Mouse (Mus musculus) adrenal gland, postnatal 14 days (tissue): ENCODE measurements around the gene 4930550C14Rik. TPM values are rescaled to one million over a fixed set of nuclear protein-coding genes. Genes with fewer than 3 reads are reported as not detected.

ENCODE experiments used
- DNase-seq: peaks from one replicate; pipeline ENCODE4 v3.0.0; 2021; ENCODE audit warnings: mixed read lengths
- microRNA-seq, 2 experiments: library from miRNA; unstranded; fragments of <30 nt; microRNA quantifications; one replicate each; pipeline ENCODE4 v1.2.0; 2021
- total RNA-seq: library from RNA; stranded (reverse); gene quantifications from 2 replicates; pipeline ENCODE4 v1.2.3, GENCODE M21; 2021

The 4930550C14Rik gene
- total RNA-seq, 1 experiment from 2014 or later, result 0.44 TPM

DNA sequence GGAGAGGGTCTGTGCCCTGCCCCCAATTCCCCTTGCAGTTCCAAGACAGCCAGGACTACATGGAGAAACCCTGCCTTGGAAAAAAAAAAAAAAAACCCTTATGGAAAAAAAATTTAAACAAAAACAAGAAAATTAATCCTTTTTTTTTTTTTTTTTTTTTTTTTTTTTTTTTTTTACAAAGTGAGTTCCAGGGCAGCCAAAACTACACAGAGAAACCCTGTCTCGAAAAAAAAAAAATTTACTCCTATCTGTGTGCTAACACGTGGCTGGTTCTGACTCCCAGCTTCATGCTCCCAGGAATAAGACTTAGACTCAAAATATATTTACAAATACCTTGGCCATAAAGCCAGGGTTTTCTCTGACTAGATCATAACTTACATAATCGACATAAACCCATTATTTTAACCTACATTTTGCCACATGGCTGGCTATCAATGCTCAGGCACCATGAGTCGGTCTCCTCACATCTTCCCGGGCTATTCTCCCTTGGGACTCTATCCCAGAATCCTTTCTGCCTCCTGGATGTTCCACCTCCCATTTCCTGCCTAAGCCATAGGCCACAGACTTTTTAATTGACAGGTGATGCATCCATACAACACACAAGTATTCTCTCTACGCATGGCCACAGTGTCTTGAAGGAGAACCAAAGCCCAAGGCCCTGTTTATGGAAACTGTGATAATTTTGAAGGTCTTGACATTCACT, 2.1 kb downstream of the 4930550C14Rik start:
- no peak for DNase-seq

DNA sequence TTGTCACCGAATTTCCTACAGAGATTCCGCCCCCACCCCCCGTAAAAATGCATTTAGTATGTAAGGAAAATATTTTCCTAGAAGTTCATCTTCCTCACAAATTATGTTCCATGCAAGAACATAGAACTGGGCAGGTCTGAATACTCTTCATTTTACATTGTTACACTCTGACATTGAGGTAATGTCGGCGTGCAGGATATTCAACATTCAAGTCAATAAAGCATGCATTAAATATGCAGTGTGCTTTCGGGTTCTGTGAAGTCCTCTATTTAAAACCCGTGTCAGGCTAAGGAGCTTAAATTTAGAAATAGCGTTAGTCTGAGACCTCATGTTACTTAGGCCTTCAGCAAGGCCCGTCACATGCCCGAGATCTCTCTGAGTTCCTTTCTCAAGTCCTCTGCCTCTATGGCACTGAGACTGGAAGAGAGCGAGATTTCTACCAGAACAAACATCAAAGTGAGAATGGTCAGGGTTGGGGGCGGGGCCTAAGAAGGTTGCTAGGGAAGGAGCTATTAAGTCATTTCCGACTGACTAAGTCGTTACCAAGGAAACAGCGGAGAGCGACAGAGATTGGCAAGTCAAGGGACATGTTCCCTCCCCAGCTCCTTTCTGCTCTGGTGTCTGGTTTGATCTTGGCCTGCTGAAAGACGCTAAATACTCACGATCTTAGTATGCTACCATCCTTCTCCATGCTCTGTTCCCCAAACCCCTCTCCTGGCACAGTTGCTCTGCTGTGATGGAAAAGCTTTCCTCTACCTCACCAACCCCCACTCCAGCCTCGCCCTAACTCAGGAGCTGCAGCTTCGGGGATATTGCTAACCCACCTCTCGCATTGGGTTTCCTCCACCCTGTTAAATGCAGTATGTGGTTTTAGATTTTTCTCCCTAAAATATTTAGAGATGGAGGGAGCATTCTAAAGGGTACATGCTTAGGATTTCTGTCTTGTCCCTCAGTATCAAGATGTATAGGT, 2.9 kb downstream of the 4930550C14Rik start:
- DNase-seq, result peak; percentile 93

DNA sequence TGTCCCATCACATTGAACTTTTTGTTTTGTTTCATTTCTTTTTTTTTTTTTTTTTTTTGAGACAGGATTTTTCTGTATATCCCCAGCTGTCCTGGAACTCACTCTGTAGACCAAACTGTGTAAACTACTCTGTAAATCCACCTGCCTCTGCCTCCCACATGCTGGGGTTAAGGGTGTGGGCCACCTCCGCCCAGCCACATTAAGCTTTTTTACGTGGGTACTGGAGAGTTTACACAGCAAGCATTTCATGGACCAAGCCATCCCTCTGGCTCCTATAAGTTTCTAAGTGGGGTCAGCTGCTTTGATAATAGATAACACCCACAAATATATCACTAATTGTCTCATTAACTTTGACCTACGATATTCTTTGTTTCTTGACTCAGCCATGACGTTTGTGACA, 6.4 kb downstream of the 4930550C14Rik start:
- no peak for DNase-seq

DNA sequence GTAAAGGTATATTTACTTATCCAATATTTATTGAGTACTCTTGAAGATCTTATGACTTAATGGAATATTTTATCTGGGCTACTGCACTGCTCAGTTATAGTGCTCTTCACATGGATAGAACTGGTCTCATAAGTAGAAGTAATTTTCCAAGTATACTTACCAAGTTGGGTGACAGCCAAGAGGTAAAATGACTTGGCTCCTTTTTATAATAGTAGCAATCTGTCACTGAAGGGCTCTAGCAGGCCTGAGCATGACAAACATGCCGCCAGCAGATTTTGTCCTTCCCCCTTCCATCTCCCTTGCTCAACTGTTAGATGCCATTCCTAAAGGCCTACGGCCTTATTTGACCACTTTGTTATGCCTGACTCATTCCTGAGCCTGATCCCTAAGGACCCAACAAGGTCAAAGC, 6.8 kb downstream of the 4930550C14Rik start:
- peak; percentile 44 for DNase-seq

DNA sequence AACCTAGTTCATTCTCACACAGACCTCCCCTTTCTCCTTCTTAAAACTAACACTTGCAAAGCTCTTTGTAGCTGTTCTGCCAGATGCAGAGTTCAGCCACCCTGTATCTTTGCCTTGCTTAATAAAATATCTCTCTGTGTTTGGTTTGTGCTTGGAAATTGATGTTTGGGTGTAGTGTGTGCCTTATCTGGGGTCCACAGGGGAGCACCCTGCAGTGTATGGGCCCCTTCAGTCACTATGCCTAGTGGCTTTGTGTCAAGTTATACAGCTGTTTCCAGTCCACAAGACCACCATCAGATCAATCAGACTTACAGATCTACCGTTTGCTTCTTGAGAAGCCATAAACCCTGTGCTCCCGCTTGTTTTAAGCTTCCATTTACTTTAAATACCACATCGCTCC, 7.3 kb downstream of the 4930550C14Rik start:
- no peak for DNase-seq

DNA sequence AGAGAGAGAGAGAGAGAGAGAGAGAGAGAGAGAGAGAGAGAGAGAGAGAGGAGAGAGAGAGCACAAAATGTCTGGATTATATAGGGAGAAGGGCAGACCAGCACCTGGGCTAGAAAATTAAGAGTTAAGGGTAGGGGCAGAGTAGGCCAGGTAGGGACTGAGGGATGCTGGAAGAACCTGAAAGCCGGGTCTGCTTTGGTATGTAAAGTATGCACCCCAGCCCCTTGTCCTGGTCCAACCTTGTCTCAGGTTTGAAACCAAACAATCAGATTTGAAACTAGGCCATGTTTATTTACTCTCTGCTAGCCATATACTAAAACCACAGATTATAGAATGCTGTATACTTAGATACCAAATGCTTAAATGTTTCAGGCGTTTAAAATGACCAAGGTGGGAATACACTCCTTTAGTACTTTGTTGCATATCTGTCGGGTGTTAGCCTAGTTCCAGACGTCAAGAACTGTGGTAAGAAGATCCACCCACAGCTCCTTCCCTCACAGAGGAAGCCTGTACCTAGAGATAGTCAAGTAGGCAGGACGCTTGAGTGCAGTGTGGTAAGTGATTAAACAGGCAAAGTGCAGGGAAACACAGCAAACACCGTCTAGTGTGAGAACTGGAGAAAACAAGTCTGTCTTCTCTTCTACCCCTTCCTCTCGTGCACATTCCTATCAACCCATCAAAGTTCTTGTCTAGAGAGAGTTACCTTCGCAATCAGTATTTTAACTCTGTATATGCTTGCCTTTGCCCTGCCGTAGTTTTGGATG, 20.2 kb downstream of the 4930550C14Rik start:
- DNase-seq, result no peak

DNA sequence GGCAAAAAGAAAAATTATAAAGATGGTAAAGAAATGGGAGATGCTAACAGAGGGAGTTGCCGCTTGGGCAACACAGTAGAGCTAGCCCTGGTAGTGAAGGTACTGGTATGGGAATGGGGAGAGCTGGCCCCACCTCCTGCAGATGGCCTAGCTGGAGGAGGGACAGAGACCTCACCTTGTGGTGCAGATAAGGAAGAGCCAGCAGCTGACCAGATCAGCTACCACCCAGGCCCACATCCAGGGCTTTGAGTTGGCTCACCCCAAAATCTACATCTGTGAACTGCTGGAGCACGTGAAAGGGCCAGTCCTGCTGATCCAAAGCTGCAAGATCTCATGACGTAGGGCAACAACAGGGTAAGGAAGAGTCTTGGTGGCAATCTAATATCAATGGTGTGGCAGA, 24.6 kb downstream of the 4930550C14Rik start:
- DNase-seq, result no peak

DNA sequence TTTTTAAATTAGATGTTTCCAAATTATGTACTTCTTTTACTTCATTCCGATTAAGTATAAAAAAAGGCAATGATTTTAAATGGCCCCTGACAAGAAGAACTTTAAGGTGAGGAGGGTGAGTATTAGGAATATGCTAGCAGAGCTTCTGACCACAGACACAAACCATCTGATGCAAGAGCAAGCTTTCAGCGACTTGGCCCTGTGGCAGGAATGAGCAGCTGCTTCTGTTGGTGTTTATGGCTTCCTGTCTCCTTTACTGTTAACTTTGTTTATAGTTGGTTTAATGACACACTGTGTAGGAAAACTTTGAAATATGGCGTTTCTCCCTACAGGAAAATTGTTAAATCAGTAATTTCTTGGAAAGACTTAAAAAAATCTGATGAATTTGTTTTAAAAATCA, 25.5 kb downstream of the 4930550C14Rik start:
- DNase-seq, result no peak

DNA sequence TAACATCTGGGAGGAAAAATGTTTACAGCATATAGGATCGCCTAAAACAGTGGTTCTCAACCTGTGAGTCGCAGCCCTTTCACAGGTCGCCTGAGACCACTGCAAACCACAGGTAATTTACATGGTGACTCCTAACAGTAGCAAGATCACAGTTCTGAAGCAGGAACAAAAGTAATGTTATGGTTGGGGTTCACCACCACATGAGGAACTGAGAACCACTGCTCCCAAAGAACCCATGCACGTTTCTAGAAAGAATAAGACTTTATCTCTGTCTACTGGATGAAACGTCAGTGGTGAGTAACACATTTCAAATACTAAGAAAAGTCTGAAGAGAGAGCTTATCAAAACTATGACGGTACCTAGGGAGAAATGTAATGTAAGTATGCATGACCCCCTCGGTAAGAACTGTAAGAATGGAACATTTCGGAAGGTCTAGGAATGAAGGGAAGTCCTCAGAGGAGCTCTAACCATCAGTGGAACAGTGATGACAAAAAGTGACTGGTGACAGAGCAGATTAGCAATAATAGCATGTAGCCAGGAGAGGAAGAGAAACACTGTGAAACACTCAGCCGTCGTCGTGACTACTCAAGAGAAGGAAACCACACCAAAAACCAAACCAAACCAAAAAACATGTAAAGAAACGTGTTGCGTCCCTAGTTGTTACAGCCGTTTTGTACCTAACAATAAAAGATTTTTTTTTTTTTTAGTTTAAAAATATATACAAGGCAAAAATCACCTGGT, 33.9 kb downstream of the 4930550C14Rik start:
- no peak for DNase-seq

DNA sequence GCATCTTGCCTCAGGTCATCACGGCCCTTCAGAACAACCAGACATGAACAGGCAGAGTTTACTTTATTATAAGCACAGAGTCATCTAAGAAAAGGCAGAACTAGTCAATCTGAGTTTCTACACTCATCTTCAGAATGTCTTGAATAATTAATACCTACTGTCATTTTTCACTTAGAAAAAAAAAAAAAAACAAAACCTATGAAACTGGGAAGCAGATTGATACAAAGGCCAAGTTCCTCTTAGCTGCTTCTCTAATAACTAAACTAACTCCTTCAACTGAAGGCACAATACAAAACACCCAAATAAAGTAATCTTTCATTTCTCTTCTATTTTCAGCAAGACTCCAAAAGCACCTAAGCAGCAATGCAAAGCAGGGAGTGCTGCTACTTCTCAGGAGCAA, 48.5 kb downstream of the 4930550C14Rik start:
- DNase-seq, result no peak

DNA sequence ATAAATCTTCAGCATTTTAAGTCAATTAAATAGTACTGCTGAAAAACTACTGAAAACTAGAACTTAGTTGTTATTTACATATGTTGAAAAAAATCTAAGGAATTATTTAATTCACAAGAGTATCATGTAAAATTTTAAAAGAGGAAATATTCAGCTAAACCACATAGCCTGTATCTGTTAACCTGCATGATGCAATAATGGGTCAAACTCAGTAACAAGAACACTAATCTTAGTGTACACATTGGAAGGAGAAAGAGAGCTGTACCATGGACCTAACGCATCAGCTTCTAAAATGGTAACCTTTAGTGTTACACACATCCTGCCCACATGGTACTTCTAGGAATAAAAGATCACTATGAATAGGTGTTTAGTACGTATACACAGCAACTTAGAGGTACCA, 49.9 kb downstream of the 4930550C14Rik start:
- no peak for DNase-seq

DNA sequence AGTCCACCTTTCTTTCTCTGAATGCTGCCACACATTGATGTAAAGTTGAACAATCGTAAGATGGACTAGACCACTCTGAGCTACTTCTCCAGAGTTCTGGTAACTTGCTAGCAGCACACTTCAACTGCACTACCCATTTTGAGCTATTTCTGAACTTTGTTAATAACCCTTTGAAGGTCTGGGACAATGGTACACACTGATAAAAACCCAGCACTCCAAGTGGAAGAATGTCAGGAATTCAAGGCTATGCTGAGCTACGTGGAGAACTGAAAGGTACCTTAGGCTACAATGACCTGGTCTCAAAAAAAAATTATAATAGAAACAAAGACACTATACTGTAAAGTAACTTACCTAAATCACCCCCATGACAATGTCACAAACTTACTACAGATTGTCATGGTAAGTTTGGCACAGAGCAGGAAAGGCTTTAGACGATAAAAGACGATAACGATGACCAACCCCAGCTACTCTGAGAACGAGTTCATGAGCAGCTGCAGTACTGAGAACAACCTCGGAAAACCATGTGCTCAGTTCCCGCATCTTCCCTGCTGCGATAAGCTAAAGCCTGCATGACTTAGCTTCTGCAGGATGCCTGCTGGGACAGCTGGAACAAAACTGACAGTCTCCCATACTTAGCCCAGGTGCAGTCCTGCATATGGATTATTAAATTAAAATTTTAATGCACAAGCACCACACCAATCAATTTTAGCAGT, 70.8 kb downstream of the 4930550C14Rik start:
- DNase-seq, result no peak

Small RNAs within 50 kb of the gene (microRNA-seq; reads per million reads assigned to microRNA genes)
- 0 reads per million in 2 experiments for gene Mir130c

Other genes with a start within 250 kb of the 4930550C14Rik start
- 20.2 and 22.9 TPM in 2 replicates for gene Ddx10, start 154.3 kb upstream of the 4930550C14Rik start, total RNA-seq
- gene Exph5, start 100.7 kb upstream of the 4930550C14Rik start, total RNA-seq, result 0.38 and 1.4 TPM in 2 replicates
- 12.1 and 12.4 TPM in 2 replicates for gene Kdelc2, start 18.3 kb upstream of the 4930550C14Rik start, total RNA-seq
- gene Atm, start 134.4 kb downstream of the 4930550C14Rik start, total RNA-seq, result 13.7 and 17.3 TPM in 2 replicates
- 12.7 and 13.1 TPM in 2 replicates for gene Npat, start 134.7 kb downstream of the 4930550C14Rik start, total RNA-seq
- 279 and 318 TPM in 2 replicates for gene Acat1, start 208.1 kb downstream of the 4930550C14Rik start, total RNA-seq